Mouse (Mus musculus): Measurements from ENCODE around the gene Igsf8. TPM values are rescaled to one million over a fixed set of nuclear protein-coding genes. Genes with fewer than 3 reads are reported as not detected.

The Igsf8 gene
- total and polyA plus RNA-seq, 3 experiments = 13.1 to 71.4 (median 33.3) TPM

DNA sequence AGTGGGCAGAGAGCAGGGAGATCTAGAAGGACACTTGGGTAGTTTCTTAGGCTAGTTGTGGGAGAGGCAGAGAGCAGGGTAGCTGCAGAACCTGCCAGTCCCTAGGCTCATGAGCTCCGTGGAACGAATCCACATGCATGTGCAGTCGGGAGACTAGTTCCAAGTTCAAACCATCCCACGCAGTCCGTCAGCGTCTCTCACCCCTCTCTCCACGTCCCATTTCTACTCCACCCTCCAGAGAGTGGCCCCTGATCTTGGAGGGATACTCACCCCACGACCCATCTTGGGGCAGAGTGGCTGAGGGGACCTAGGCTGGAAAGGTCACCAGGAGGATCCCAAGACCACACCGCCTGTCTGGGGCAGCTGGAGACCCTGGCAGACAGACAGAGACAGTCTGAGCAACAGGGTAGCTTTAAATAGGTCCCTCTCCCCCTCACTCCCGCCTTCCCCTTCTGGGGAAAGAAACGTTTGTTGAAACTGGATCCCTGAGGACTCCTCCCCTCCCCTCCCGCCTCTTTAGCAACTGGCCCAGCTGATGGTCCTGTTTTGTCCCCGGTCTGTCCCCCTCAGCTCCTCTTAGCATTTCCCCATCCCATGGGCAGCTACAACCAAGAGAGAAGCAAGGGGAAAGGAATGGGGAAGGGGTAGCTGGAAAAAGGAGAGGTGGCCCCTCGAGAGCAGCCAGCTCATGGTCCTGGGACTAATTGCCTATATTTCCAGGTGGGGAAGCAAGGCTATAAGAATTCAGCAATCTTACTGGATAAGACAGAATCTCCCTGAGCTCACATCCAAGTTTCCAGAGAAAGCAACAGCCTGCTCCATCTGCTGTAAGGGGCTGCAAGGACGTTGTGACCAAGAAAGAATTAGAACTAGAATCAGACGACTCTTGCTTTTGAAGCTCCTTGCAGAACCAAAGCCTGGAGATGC, 36.4 kb downstream of the Igsf8 start, which contains the start of gene Atp1a2:
TSS of gene Atp1a2 (minus strand) at position 454 of the 927 bp plus-strand sequence.
- ATAC-seq (ENCODE audit: extremely low read depth, insufficient number of reproducible peaks, low FRiP score, poor library complexity, severe bottlenecking) (no peak), DNase-seq (ENCODE audit: low spot score) (no peak)
- H3K4me1 ChIP-seq (ENCODE audit: insufficient read depth, low read depth, low read length) = peaks cover 4% of the 10 kb centered on the region
- TF ChIP-seq CTCF (IDR thresholded peaks at IDR 0.05; ENCODE audit: low read depth, low read length) = no peak
- no peak for TF ChIP-seq GATA2 (IDR thresholded peaks at IDR 0.05; ENCODE audit: borderline replicate concordance, low read depth, low read length)
- no peak for TF ChIP-seq GATA1 (IDR thresholded peaks at IDR 0.05; ENCODE audit: borderline replicate concordance, low read length)
- TF ChIP-seq TAL1 (conservative IDR thresholded peaks at IDR 0.05; ENCODE audit: low read depth, low read length) = no peak
- no peak for TF ChIP-seq POLR2AphosphoS5 (IDR thresholded peaks at IDR 0.05; ENCODE audit: insufficient replicate concordance, low read depth, low read length)
- no peak within 1 kb of the TSS for H3K4me3 ChIP-seq (ENCODE audit: low read depth, low read length)
- H3K36me3 ChIP-seq (replicated peaks) = no peaks in the 10 kb centered on the region
- no peaks in the 10 kb centered on the region for H3K9me3 ChIP-seq (replicated peaks)
- peaks cover 45% of the 10 kb centered on the region for H3K27me3 ChIP-seq (ENCODE audit: insufficient read depth, low read length)

DNA sequence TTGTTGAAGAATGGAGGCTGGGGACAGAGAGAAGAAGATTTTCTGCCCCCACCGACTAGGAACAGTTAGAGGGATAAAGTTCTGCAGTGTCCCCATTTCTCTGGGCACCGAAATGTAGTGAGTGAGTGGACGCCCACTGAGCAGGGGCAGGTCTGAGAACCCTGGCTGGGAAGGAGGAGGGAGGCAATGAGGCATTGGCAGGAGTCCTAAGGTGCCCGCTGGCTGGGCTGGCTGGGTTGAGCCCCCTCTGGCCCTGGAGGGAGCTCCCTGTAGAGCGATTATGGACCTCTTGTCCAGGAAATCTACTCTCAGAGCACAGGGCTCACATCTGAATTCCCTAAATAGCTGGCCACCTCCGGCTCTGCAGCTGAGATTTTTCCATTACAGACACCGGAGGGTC, 38.1 kb downstream of the Igsf8 start:
- no peak for TF ChIP-seq GATA1 (IDR thresholded peaks at IDR 0.05; ENCODE audit: borderline replicate concordance, low read length)
- TF ChIP-seq TAL1 (conservative IDR thresholded peaks at IDR 0.05; ENCODE audit: low read depth, low read length) = no peak
- no peak for TF ChIP-seq CTCF (IDR thresholded peaks at IDR 0.05; ENCODE audit: low read depth, low read length)
- no peak for TF ChIP-seq POLR2AphosphoS5 (IDR thresholded peaks at IDR 0.05; ENCODE audit: insufficient replicate concordance, low read depth, low read length)
- no peak for TF ChIP-seq GATA2 (IDR thresholded peaks at IDR 0.05; ENCODE audit: borderline replicate concordance, low read depth, low read length)
- Histone ChIP-seq H3K36me3 (replicated peaks) (no peaks in the 10 kb centered on the region), H3K9me3 (replicated peaks) (no peaks in the 10 kb centered on the region), H3K4me1 (ENCODE audit: insufficient read depth, low read depth, low read length) (peaks cover 14% of the 10 kb centered on the region), H3K4me3 (ENCODE audit: low read depth, low read length) (no peak overlapping the region), H3K27me3 (ENCODE audit: insufficient read depth, low read length) (peaks cover 49% of the 10 kb centered on the region)
- no peak for ATAC-seq (ENCODE audit: extremely low read depth, insufficient number of reproducible peaks, low FRiP score, poor library complexity, severe bottlenecking)
- DNase-seq (ENCODE audit: low spot score) = no peak

DNA sequence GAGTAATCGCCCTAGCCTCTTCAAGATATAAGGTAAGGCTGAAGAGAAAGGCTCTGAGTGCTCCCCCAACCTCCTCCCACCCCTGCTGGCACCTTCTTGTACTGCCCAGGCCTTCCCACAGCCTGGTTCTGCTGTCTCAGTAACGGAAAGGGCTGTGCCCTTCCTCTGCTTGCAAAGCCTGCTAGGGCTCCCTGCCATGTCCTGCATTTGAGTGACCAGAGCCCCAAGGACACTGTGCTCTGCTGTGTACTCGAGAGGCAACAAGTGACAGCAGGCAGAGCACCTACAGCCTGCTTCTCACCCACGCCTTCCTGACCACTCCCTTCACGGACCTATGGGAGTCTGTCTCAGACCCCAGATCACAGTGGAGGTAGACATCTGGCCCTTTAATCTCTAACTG, 38.8 kb downstream of the Igsf8 start:
- no peak for ATAC-seq (ENCODE audit: extremely low read depth, insufficient number of reproducible peaks, low FRiP score, poor library complexity, severe bottlenecking)
- no peak for DNase-seq (ENCODE audit: low spot score)
- Histone ChIP-seq H3K36me3 (replicated peaks) (no peaks in the 10 kb centered on the region), H3K4me1 (ENCODE audit: insufficient read depth, low read depth, low read length) (peaks cover 18% of the 10 kb centered on the region), H3K9me3 (replicated peaks) (no peaks in the 10 kb centered on the region), H3K27me3 (ENCODE audit: insufficient read depth, low read length) (peaks cover 48% of the 10 kb centered on the region), H3K4me3 (ENCODE audit: low read depth, low read length) (no peak overlapping the region)
- no peak for TF ChIP-seq CTCF (IDR thresholded peaks at IDR 0.05; ENCODE audit: low read depth, low read length)
- no peak for TF ChIP-seq POLR2AphosphoS5 (IDR thresholded peaks at IDR 0.05; ENCODE audit: insufficient replicate concordance, low read depth, low read length)
- TF ChIP-seq GATA2 (IDR thresholded peaks at IDR 0.05; ENCODE audit: borderline replicate concordance, low read depth, low read length) = no peak
- TF ChIP-seq GATA1 (IDR thresholded peaks at IDR 0.05; ENCODE audit: borderline replicate concordance, low read length) = no peak
- no peak for TF ChIP-seq TAL1 (conservative IDR thresholded peaks at IDR 0.05; ENCODE audit: low read depth, low read length)

DNA sequence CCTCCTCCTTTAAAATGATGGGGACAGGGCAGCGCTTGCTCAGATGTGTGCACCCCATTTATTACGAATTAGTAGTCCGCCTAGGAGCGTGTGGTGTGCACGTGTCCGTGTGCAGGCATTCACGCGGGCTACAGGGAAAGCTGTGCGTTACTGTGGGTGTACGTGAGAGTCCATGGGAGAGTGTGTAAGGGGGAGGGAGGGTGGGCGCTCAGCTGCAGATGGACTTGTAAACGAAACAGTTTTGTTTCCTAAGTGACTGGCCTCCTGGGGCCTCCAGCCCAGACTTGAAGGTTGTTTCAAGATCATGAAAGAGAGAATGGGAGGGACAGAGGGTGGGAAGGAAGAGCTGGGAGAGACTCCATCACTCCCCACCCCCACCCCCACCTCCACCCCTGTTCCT, 39.7 kb downstream of the Igsf8 start:
- ATAC-seq (ENCODE audit: extremely low read depth, insufficient number of reproducible peaks, low FRiP score, poor library complexity, severe bottlenecking) (no peak), DNase-seq (ENCODE audit: low spot score) (no peak)
- Histone ChIP-seq H3K4me1 (ENCODE audit: insufficient read depth, low read depth, low read length) (peaks cover 26% of the 10 kb centered on the region), H3K9me3 (replicated peaks) (no peaks in the 10 kb centered on the region), H3K27me3 (ENCODE audit: insufficient read depth, low read length) (peaks cover 43% of the 10 kb centered on the region), H3K36me3 (replicated peaks) (no peaks in the 10 kb centered on the region), H3K4me3 (ENCODE audit: low read depth, low read length) (no peak overlapping the region)
- TF ChIP-seq GATA2 (IDR thresholded peaks at IDR 0.05; ENCODE audit: borderline replicate concordance, low read depth, low read length) = no peak
- TF ChIP-seq TAL1 (conservative IDR thresholded peaks at IDR 0.05; ENCODE audit: low read depth, low read length) = no peak
- TF ChIP-seq CTCF (IDR thresholded peaks at IDR 0.05; ENCODE audit: low read depth, low read length) = no peak
- TF ChIP-seq GATA1 (IDR thresholded peaks at IDR 0.05; ENCODE audit: borderline replicate concordance, low read length) = no peak

DNA sequence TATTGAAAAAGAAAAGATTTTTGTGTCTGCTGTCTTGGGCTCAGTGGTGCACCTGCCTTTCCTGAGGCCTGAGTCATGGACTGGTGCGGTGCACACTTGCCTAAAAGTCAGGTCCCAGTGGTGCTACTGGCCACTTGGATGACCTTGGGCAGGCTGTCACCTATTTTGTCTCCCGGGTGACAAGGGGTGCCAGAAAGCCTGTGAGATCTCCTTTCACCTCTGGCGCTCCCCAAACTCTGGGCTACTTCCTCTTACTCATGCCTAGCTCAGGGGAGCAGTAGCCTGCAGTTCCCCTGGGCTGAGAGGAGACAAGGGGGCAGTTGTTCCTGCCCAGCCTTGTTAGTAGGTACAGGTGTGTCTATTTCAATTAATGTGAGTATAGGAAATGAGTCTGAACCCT, 40.9 kb downstream of the Igsf8 start:
- Histone ChIP-seq H3K4me3 (ENCODE audit: low read depth, low read length) (no peak overlapping the region), H3K4me1 (ENCODE audit: insufficient read depth, low read depth, low read length) (peaks cover 28% of the 10 kb centered on the region), H3K27me3 (ENCODE audit: insufficient read depth, low read length) (peaks cover 34% of the 10 kb centered on the region), H3K9me3 (replicated peaks) (no peaks in the 10 kb centered on the region), H3K36me3 (replicated peaks) (no peaks in the 10 kb centered on the region)
- ATAC-seq (ENCODE audit: extremely low read depth, insufficient number of reproducible peaks, low FRiP score, poor library complexity, severe bottlenecking) = no peak
- DNase-seq (ENCODE audit: low spot score) = no peak
- no peak for TF ChIP-seq CTCF (IDR thresholded peaks at IDR 0.05; ENCODE audit: low read depth, low read length)
- TF ChIP-seq GATA2 (IDR thresholded peaks at IDR 0.05; ENCODE audit: borderline replicate concordance, low read depth, low read length) = no peak
- no peak for TF ChIP-seq POLR2AphosphoS5 (IDR thresholded peaks at IDR 0.05; ENCODE audit: insufficient replicate concordance, low read depth, low read length)
- no peak for TF ChIP-seq GATA1 (IDR thresholded peaks at IDR 0.05; ENCODE audit: borderline replicate concordance, low read length)
- TF ChIP-seq TAL1 (conservative IDR thresholded peaks at IDR 0.05; ENCODE audit: low read depth, low read length) = no peak

DNA sequence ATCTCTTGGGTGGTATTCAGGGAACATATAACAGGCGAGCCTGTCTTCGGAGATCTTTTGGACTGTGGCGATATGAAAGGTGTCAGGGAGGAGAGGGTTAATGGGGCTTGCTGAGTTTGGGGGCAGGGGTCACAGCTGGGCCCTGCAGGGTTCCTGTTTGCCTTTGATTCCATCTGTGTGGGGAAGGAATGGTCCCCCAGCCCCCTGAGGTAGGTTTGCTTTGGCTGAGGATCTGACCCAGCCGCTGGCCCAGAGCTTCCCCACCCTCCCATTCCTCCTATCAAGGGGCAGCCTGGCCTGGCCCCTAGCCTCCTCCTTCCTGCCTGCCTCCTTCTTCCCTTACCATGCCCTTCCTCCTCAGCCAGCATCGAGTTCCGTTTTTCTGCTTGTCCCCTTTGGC, 41.4 kb downstream of the Igsf8 start:
- Histone ChIP-seq H3K27me3 (ENCODE audit: insufficient read depth, low read length) (peaks cover 29% of the 10 kb centered on the region), H3K4me1 (ENCODE audit: insufficient read depth, low read depth, low read length) (peaks cover 28% of the 10 kb centered on the region)
- no peak for TF ChIP-seq TAL1 (conservative IDR thresholded peaks at IDR 0.05; ENCODE audit: low read depth, low read length)
- TF ChIP-seq CTCF (IDR thresholded peaks at IDR 0.05; ENCODE audit: low read depth, low read length) = no peak
- TF ChIP-seq GATA1 (IDR thresholded peaks at IDR 0.05; ENCODE audit: borderline replicate concordance, low read length) = no peak
- no peak for TF ChIP-seq POLR2AphosphoS5 (IDR thresholded peaks at IDR 0.05; ENCODE audit: insufficient replicate concordance, low read depth, low read length)
- no peak for TF ChIP-seq GATA2 (IDR thresholded peaks at IDR 0.05; ENCODE audit: borderline replicate concordance, low read depth, low read length)

More for the DNA sequence above, 41.4 kb downstream of the Igsf8 start:
- DNase-seq (ENCODE audit: low spot score) (no peak), ATAC-seq (ENCODE audit: extremely low read depth, insufficient number of reproducible peaks, low FRiP score, poor library complexity, severe bottlenecking) (no peak)
- Histone ChIP-seq H3K36me3 (replicated peaks) (no peaks in the 10 kb centered on the region), H3K4me3 (ENCODE audit: low read depth, low read length) (no peak overlapping the region), H3K9me3 (replicated peaks) (no peaks in the 10 kb centered on the region)

Measured in G1E (cell line).